Mouse (Mus musculus): ENCODE measurements around the gene Ccdc90b. TPM values are rescaled to one million over a fixed set of nuclear protein-coding genes. Genes with fewer than 3 reads are reported as not detected.

Gene Ccdc90b
- polyA plus RNA-seq (2017; shearing (Covaris generic)) = 10 to 100 TPM; 16.6 to 18.8 TPM

GRCm38 (mm10) chr7:92560986-92561876 is at the start of gene Ccdc90b:
Gene Ccdc90b (plus strand): TSS chr7:92561149.
- ATAC-seq = peak; percentile 94

GRCm38 (mm10) chr7:92520397-92520796 is 40.6 kb upstream of the Ccdc90b start:
- no peak for ATAC-seq

DNA sequence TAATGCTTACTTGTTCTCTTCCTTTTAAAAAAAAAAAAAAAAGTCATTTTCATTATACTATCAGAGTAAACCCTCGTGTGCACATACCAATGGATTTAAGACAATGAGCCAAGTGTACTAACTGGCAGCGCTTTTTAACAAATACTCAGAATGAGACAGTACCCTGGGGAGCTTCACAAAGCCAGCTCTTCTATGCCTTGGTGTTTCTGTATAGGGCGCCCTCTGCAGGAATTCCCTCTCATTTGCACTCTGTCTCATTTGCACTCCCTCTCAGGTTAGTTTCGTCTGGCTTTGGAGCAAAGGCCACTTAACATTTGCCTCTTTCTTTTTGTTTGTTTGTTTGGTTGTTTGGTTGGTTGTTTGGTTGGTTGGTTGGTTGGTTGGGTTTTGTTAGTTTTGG is 40.1 kb upstream of the Ccdc90b start:
- ATAC-seq = no peak

- ATAC-seq = no peak
These were observed 31.7 kb upstream of the Ccdc90b start for GRCm38 (mm10) chr7:92529245-92529644.

DNA sequence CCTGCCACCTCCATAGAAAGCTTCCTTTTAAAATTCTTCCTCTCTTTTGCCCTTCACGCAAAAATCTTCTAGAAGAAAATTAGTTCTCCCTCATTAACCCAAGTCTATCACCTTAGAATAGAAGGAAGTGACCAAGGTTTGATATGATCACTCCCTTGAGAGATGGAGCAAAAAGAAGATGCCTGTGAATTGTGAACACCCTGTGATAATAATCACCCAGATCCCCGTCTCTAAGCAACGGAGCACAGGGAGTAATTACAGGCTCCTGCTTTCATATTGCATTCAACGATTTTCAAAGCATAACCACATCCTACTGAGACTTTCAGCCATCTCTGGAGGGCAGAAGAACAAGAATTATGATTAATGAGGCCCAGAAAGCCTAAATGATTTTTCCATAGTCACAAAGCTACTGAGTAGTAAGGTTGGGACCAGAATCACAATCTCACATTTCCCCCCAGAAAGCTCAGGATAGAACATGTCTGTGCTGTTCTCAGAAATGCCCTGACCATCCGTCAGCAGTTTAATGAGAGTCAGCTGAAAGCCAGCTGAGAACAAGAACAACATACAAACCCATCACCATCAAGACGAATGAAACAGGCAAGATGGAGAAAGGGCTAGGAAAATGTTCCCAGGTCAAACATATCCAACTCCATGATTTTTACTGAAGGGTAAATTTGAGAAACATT is 28.5 kb upstream of the Ccdc90b start:
- ATAC-seq = no peak

- no peak for ATAC-seq
These were observed 14.2 kb upstream of the Ccdc90b start for GRCm38 (mm10) chr7:92546763-92547162.

DNA sequence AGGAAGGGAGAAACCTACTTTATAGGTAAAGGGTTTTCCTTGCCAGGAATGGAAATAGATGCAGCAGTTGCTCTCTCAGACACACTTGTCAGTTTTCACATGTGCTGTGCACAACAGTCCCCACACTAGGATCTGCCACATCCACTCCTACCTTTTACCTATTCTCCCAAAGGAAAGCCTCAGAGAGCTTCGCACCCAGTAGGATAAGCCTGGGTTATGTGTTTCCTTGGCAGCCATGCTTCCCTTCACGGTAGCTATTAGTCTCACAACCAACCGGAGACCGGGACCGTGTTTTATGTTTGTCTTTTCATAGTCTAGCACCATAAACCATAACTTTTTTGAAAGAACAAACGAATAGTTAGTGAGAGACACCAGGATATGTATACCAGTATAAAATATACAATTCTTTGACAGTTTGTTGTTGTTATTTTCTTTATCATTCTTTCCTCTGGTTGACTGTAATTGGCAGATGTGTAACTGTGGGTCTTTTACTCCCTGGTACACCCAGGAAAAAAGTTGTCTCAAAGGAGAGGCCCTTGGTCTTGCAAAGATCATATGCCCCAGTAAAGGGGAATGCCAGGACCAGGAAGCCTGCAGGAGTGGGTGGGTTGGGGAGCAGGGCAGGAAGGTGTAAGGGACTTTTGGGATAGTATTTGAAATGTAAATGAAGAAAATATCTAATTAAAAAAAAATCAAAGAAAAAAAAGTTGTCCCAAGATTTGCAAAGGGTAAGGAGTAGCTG is 10.5 kb upstream of the Ccdc90b start:
- ATAC-seq = no peak

DNA sequence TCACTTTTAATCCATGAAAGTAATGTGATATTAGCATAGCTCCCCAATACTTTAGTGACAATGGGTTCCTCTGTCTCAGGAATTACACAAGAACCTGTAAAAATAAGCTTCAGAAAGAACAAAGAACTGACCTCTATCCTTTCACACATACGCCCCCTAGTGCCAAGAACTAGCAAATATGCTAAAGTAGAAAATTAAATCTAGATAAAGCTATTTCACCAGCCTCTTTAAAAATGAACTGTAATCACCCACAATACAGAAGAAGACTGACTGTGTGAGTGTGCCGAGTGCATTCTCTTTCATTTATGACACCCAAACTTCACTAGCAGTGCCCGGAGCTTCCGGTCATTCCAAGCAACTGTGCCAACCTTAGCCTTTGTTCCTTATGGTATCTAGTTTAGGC is 10.0 kb upstream of the Ccdc90b start:
- peak; percentile 58 for ATAC-seq

DNA sequence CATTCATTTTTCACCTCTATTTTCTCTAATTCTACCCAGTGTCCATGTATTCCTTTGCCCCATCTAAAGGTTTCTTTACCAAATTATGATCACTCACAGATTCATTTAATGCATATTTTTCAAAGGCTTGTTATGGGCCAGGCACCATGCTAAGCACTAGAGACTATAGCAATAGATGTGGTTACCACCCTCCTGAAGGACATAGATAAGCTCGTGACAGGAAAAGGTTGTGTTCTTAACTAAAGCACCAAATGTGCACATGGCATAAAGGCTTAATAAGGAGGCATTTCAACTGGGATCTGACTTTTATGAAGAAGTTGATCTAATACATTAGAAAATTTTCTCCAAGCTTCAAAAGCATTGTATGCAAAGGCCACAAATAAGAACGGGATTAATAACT is 2.2 kb upstream of the Ccdc90b start:
- ATAC-seq = no peak

- ATAC-seq = no peak
These were observed 5.8 kb downstream of the Ccdc90b start for GRCm38 (mm10) chr7:92566775-92567174.

DNA sequence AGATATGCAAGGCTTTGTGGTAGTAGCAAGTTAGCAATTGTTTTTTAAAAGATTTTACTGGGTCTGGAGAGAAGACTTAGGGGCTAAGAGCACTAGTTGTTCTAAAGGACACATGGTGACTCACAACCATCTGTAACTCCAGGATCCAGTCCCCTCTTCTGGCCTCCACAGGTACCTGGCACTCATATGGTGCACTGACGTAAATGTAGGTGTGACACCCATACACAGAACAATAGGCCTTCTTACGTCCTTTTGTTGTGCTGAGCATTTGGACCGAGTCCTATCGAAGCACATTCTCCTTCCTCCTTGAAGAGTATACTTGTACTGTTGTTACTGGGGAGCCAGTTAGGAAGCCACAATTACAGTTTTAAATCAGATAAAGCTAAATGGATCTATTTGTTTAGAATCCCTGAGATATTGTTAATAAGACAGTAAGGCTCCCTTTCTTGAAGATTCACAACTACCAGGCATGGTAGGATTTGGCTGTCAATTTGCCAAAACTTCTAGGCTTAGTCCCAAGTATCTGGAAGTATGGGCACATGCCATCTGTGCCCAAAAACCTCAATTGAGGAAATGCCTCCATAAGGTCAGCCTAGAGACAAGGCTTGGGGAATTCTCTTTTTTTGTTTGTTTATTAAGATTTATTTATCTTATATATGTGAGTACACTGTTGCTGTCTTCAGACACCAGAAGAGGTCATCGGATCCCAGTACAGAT is 19.7 kb downstream of the Ccdc90b start:
- no peak for ATAC-seq

- no peak for ATAC-seq
These were observed 22.6 kb downstream of the Ccdc90b start for GRCm38 (mm10) chr7:92583567-92583966.

- no peak for ATAC-seq
These were observed 29.0 kb downstream of the Ccdc90b start for GRCm38 (mm10) chr7:92589986-92590385.

- ATAC-seq = no peak
These were observed 29.9 kb downstream of the Ccdc90b start for GRCm38 (mm10) chr7:92590842-92591241.

GRCm38 (mm10) chr7:92604961-92605360 is 44.0 kb downstream of the Ccdc90b start:
- ATAC-seq = no peak

- ATAC-seq = no peak
These were observed 49.9 kb downstream of the Ccdc90b start for GRCm38 (mm10) chr7:92610830-92611229.

DNA sequence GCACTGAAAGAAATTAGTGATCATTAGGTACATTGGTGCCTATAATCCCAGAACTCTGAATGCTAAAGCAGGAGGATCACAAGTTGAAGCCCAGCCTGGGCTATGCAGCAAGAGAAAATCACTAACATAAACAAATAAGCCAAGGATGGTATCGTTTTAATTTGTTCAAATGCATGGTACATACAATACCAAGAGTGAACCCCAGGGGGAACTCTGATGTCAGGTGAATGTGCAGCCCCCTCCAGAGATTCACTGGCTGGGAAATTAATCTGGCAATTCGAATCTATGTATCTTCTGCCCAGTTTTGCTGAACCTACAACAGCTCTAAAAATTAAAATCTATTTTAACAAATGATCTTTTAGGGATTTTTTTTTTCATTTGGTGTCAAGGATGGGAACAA is 63.5 kb downstream of the Ccdc90b start:
- ATAC-seq = peak; percentile 61

- ATAC-seq = no peak
These were observed 69.2 kb downstream of the Ccdc90b start for GRCm38 (mm10) chr7:92630167-92630566.

Measured in CD4-positive, CD25-positive, alpha-beta regulatory T cell, adult 4 months (primary cell).